Mouse (Mus musculus) megakaryocyte, embryonic 14.5 days (primary cell): ENCODE measurements around the gene 1700001O22Rik.

ENCODE experiments used
- FLI1 ChIP-seq: IDR thresholded peaks from 2 replicates; pipeline ENCODE4 v1.6.1; 2012; ENCODE audit warnings: low read length, inconsistent platforms, mixed read lengths
- GATA1 ChIP-seq: IDR thresholded peaks from 3 replicates; pipeline ENCODE4 v1.6.1; 2012; ENCODE audit warnings: mixed read lengths, low read length, inconsistent platforms, borderline replicate concordance

GRCm38 (mm10) chr2:30850581-30850980 lies 47.1 kb upstream of the 1700001O22Rik start:
- TF ChIP-seq FLI1 (no peak), GATA1 (no peak)
